Mouse (Mus musculus): ENCODE results near the gene BC016579.

Gene BC016579

GRCm38 (mm10) chr16:45640070-45640762 lies 13.7 kb downstream of the BC016579 start:
- no peak for DNase-seq

- DNase-seq = no peak
Measured at GRCm38 (mm10) chr16:45635826-45636225, 18.0 kb downstream of the BC016579 start.

GRCm38 (mm10) chr16:45632420-45632819 lies 21.4 kb downstream of the BC016579 start:
- no peak for DNase-seq

- peak; percentile 76 to 78 for DNase-seq
Measured at GRCm38 (mm10) chr16:45630347-45630960, 23.4 kb downstream of the BC016579 start.

GRCm38 (mm10) chr16:45629497-45630105 lies 24.3 kb downstream of the BC016579 start:
- no peak for DNase-seq

GRCm38 (mm10) chr16:45625342-45625741 lies 28.5 kb downstream of the BC016579 start:
- DNase-seq = no peak

- DNase-seq = no peak
Measured at GRCm38 (mm10) chr16:45624791-45625190, 29.1 kb downstream of the BC016579 start.

GRCm38 (mm10) chr16:45623230-45623629 lies 30.6 kb downstream of the BC016579 start:
- DNase-seq = no peak

- no peak for DNase-seq
Measured at GRCm38 (mm10) chr16:45619751-45620375, 34.0 kb downstream of the BC016579 start.

- no peak for DNase-seq
Measured at GRCm38 (mm10) chr16:45615944-45616343, 37.9 kb downstream of the BC016579 start.

- DNase-seq = no peak
Measured at GRCm38 (mm10) chr16:45613247-45613646, 40.6 kb downstream of the BC016579 start.

GRCm38 (mm10) chr16:45610267-45610666 lies 43.6 kb downstream of the BC016579 start, which contains the start of gene Gcsam:
Gcsam (plus strand) TSS chr16:45610380.
- no peak for DNase-seq

- peak; percentile 7 to 30 for DNase-seq
Measured at GRCm38 (mm10) chr16:45609300-45609699, 44.6 kb downstream of the BC016579 start.

GRCm38 (mm10) chr16:45608481-45608954 lies 45.4 kb downstream of the BC016579 start:
- DNase-seq = peak; percentile 4 to 33

GRCm38 (mm10) chr16:45595494-45595893 lies 58.4 kb downstream of the BC016579 start:
- DNase-seq = no peak

- DNase-seq = no peak
Measured at GRCm38 (mm10) chr16:45593656-45594055, 60.2 kb downstream of the BC016579 start.

GRCm38 (mm10) chr16:45582512-45582911 lies 71.4 kb downstream of the BC016579 start:
- peak; percentile 19 to 30 for DNase-seq

- no peak for DNase-seq
Measured at GRCm38 (mm10) chr16:45579883-45580282, 74.0 kb downstream of the BC016579 start.

Data from kidney, postnatal 4 days (tissue).